Mouse (Mus musculus) MEL (cell line): ENCODE data around the gene Ints14. TPM values are rescaled to one million over a fixed set of nuclear protein-coding genes. Genes with fewer than 3 reads are reported as not detected.

Experiments
- DNase-seq: peaks from one replicate; pipeline ENCODE4 v3.0.0; 2011; ENCODE audit warnings: low read depth, low spot score
- H3K27ac ChIP-seq: 2 replicates; pipeline ENCODE4 v1.5.1; 2012; ENCODE audit warnings: low read depth, mild to moderate bottlenecking, control low read depth, low read length, moderate library complexity; ENCODE audit not compliant: control insufficient read depth
- H3K27me3 ChIP-seq, 2 experiments: fragments of 150-350 bp in 1 of 2; sonication (generic) in 1 of 2; 2 replicates each; pipeline ENCODE4 v1.6.1; 2012; ENCODE audit warnings: low read length in 2 of 2, mild to moderate bottlenecking in 2 of 2, improper control_type of control experiment in 1 of 2, moderate library complexity in 1 of 2; ENCODE audit not compliant: insufficient read depth in 2 of 2, control insufficient read depth in 1 of 2
- H3K36me3 ChIP-seq, 2 experiments: 2 replicates each; pipeline ENCODE4 v1.6.1; 2012 to 2014; ENCODE audit warnings: low read length in 2 of 2, improper control_type of control experiment in 1 of 2, inconsistent platforms in 1 of 2, mild to moderate bottlenecking in 1 of 2; ENCODE audit not compliant: insufficient read depth in 2 of 2, control insufficient read depth in 1 of 2
- H3K4me1 ChIP-seq, 2 experiments: fragments of 150-350 bp in 1 of 2; sonication (generic) in 1 of 2; 2 replicates each; pipeline ENCODE4 v1.6.1; 2012; ENCODE audit warnings: low read length in 2 of 2, improper control_type of control experiment in 1 of 2, mild to moderate bottlenecking in 1 of 2; ENCODE audit not compliant: insufficient read depth in 2 of 2, control insufficient read depth in 1 of 2
- H3K4me3 ChIP-seq, 2 experiments: fragments of 150-350 bp in 1 of 2; sonication (generic) in 1 of 2; 2 replicates each; pipeline ENCODE4 v1.5.1; 2012; ENCODE audit warnings: low read depth in 2 of 2, low read length in 2 of 2, mild to moderate bottlenecking in 2 of 2, moderate library complexity in 2 of 2, control low read depth in 1 of 2, improper control_type of control experiment in 1 of 2; ENCODE audit not compliant: control insufficient read depth in 1 of 2, insufficient read depth in 1 of 2
- H3K79me2 ChIP-seq: 2 replicates; pipeline ENCODE4 v1.6.1; 2012; ENCODE audit warnings: mild to moderate bottlenecking, low read length, moderate library complexity; ENCODE audit not compliant: control insufficient read depth, poor library complexity, insufficient read depth
- H3K9ac ChIP-seq: 2 replicates; pipeline ENCODE4 v1.6.1; 2012; ENCODE audit warnings: low read depth, mild to moderate bottlenecking, control low read depth, low read length, moderate library complexity; ENCODE audit not compliant: control insufficient read depth, poor library complexity, severe bottlenecking
- H3K9me3 ChIP-seq: fragments of 150-350 bp; sonication (generic); replicated peaks from 2 replicates; pipeline ENCODE4 v1.6.1; 2012; ENCODE audit warnings: mild to moderate bottlenecking, low read length, improper control_type of control experiment, moderate library complexity; ENCODE audit not compliant: insufficient read depth
- CHD1 ChIP-seq: IDR thresholded peaks from 2 replicates; pipeline ENCODE4 v1.6.1; 2012; ENCODE audit warnings: low read depth, mild to moderate bottlenecking, inconsistent platforms, low read length, improper control_type of control experiment
- CHD2 ChIP-seq: IDR thresholded peaks from 2 replicates; pipeline ENCODE4 v1.6.1; 2011; ENCODE audit warnings: low read length, improper control_type of control experiment
- E2F4 ChIP-seq: IDR thresholded peaks from 2 replicates; pipeline ENCODE4 v1.6.1; 2011; ENCODE audit warnings: low read depth, low read length, improper control_type of control experiment, borderline replicate concordance
- ELF1 ChIP-seq: IDR thresholded peaks from 2 replicates; pipeline ENCODE4 v1.6.1; 2014; ENCODE audit warnings: low read depth, mild to moderate bottlenecking, inconsistent platforms, low read length, improper control_type of control experiment, moderate library complexity
- EP300 ChIP-seq, 2 experiments: IDR thresholded peaks; 2 replicates each; pipeline ENCODE4 v1.6.1; 2011; ENCODE audit warnings: improper control_type of control experiment in 2 of 2, low read length in 2 of 2, low read depth in 1 of 2, mild to moderate bottlenecking in 1 of 2
- ETS1 ChIP-seq: IDR thresholded peaks from 2 replicates; pipeline ENCODE4 v1.6.1; 2012; ENCODE audit warnings: low read depth, mild to moderate bottlenecking, inconsistent platforms, low read length, improper control_type of control experiment, moderate library complexity
- GATA1 ChIP-seq: IDR thresholded peaks from 2 replicates; pipeline ENCODE4 v1.6.1; 2011; ENCODE audit warnings: low read depth, low read length, improper control_type of control experiment
- KAT2A ChIP-seq: conservative IDR thresholded peaks from 2 replicates; pipeline ENCODE4 v1.6.1; 2012; ENCODE audit warnings: low read depth, low read length, improper control_type of control experiment, inconsistent platforms
- MAX ChIP-seq: IDR thresholded peaks from 2 replicates; pipeline ENCODE4 v1.6.1; 2011; ENCODE audit warnings: low read length, improper control_type of control experiment
- NELFE ChIP-seq: IDR thresholded peaks from 2 replicates; pipeline ENCODE4 v1.6.1; 2011; ENCODE audit warnings: low read depth, low read length, improper control_type of control experiment
- POLR2AphosphoS5 ChIP-seq: IDR thresholded peaks from 2 replicates; pipeline ENCODE4 v1.6.1; 2012; ENCODE audit warnings: low read depth, borderline replicate concordance, mild to moderate bottlenecking, inconsistent platforms, low read length, moderate library complexity, mixed read lengths
- RCOR1 ChIP-seq: IDR thresholded peaks from 2 replicates; pipeline ENCODE4 v1.6.1; 2012; ENCODE audit warnings: low read depth, mild to moderate bottlenecking, inconsistent platforms, low read length, improper control_type of control experiment
- SIN3A ChIP-seq: IDR thresholded peaks from 2 replicates; pipeline ENCODE4 v1.6.1; 2012; ENCODE audit warnings: low read length, improper control_type of control experiment, inconsistent platforms
- TAL1 ChIP-seq: IDR thresholded peaks from 2 replicates; pipeline ENCODE4 v1.6.1; 2012; ENCODE audit warnings: mild to moderate bottlenecking, inconsistent platforms, low read length, moderate library complexity, mixed read lengths
- TCF12 ChIP-seq: IDR thresholded peaks from 2 replicates; pipeline ENCODE4 v1.6.1; 2014; ENCODE audit warnings: low read depth, mild to moderate bottlenecking, inconsistent platforms, low read length, improper control_type of control experiment, moderate library complexity
- UBTF ChIP-seq: IDR thresholded peaks from 2 replicates; pipeline ENCODE4 v1.6.1; 2012; ENCODE audit warnings: low read depth, mild to moderate bottlenecking, inconsistent platforms, low read length, improper control_type of control experiment, moderate library complexity, borderline replicate concordance; ENCODE audit not compliant: insufficient read depth
- USF1 ChIP-seq: IDR thresholded peaks from 2 replicates; pipeline ENCODE4 v1.6.1; 2014; ENCODE audit warnings: low read depth, mild to moderate bottlenecking, inconsistent platforms, low read length, improper control_type of control experiment, moderate library complexity
- USF2 ChIP-seq, 2 experiments: IDR thresholded peaks; 2 replicates each; pipeline ENCODE4 v1.6.1; 2011 to 2012; ENCODE audit warnings: improper control_type of control experiment in 2 of 2, low read length in 2 of 2, borderline replicate concordance in 1 of 2, inconsistent platforms in 1 of 2, low read depth in 1 of 2, mild to moderate bottlenecking in 1 of 2; ENCODE audit not compliant: insufficient read depth in 1 of 2
- ZC3H11A ChIP-seq: IDR thresholded peaks from 2 replicates; pipeline ENCODE4 v1.6.1; 2012; ENCODE audit warnings: low read depth, mild to moderate bottlenecking, inconsistent platforms, low read length, improper control_type of control experiment
- polyA plus RNA-seq, 2 experiments: library from polyadenylated mRNA; stranded (reverse) in 1 of 2; unstranded in 1 of 2; fragments of >175 nt in 1 of 2; fragments of >200 nt in 1 of 2; gene quantifications; 2 replicates each; pipeline versions ENCODE4 v1.2.1 to v1.2.4; 2012; ENCODE audit warnings: low replicate concordance in 2 of 2, low read depth in 1 of 2; ENCODE audit not compliant: insufficient read length in 2 of 2, insufficient read depth in 1 of 2, missing spikeins in 1 of 2
- total RNA-seq: library from RNA; depleted of rRNA; stranded (reverse); fragments of 300-350 nt; gene quantifications from 2 replicates; pipeline ENCODE4 v1.2.3, GENCODE M21; 2012

The Ints14 gene
- total and polyA plus RNA-seq, 3 experiments = 37.9 to 54.1 TPM; not detected in 1

GRCm38 (mm10) chr9:64931751-64932610 is 28.7 kb upstream of the Ints14 start:
- peak; percentile 54 for DNase-seq
- Histone ChIP-seq H3K27me3 (no peaks in the 10 kb centered on the region), H3K36me3 (no peaks in the 10 kb centered on the region; a peak in 1 of 4 replicates), H3K9me3 (no peaks in the 10 kb centered on the region), H3K79me2 (no peaks in the 10 kb centered on the region), H3K27ac (no peak overlapping the region), H3K4me3 (no peak overlapping the region), H3K9ac (no peak overlapping the region), H3K4me1 (peaks cover 0 to 21% of the 10 kb centered on the region in 2 experiments; a peak in 2 of 4 replicates)
- no peak for TF ChIP-seq NELFE
- TF ChIP-seq CHD1 = no peak
- TF ChIP-seq ETS1 = peak; percentile 25; the same call in 1 of the 2 replicates
- peak in 1 of 2 experiments; percentile 19; a peak in 1 of 4 replicates for TF ChIP-seq EP300 (IDR thresholded peaks at IDR 0.05; ENCODE audit: low read depth in 1 of 2, low read length in 2 of 2)
- TF ChIP-seq SIN3A = no peak
- no peak for TF ChIP-seq USF2 (IDR thresholded peaks at IDR 0.05; ENCODE audit: borderline replicate concordance in 1 of 2, insufficient read depth in 1 of 2, low read depth in 1 of 2, low read length in 2 of 2)
- no peak for TF ChIP-seq ELF1
- 0 out of 2 replicates have a peak, but pooled peaks have one; percentile 13 for TF ChIP-seq TCF12
- no peak for TF ChIP-seq USF1
- TF ChIP-seq UBTF = no peak
- peak; percentile 26; the same call in 1 of the 2 replicates for TF ChIP-seq TAL1
- no peak for TF ChIP-seq ZC3H11A
- TF ChIP-seq RCOR1 = no peak
- TF ChIP-seq KAT2A = no peak
- no peak for TF ChIP-seq MAX
- TF ChIP-seq E2F4 = no peak
- TF ChIP-seq POLR2AphosphoS5 = no peak
- TF ChIP-seq GATA1 = peak; percentile 32; the same call in 1 of the 2 replicates
- TF ChIP-seq CHD2 = no peak
